Mouse (Mus musculus) forebrain, embryonic 14.5 days (tissue): ENCODE data around the gene Ccdc88c. TPM values are rescaled to one million over a fixed set of nuclear protein-coding genes. Genes with fewer than 3 reads are reported as not detected.

ENCODE experiments used
- ATAC-seq: fragments of 200-750 bp; cut with Nextera tagmentation; 2 replicates; pipeline ENCODE4 v1.8.0; 2017; ENCODE audit warnings: mild to moderate bottlenecking, moderate library complexity
- DNase-seq: peaks from one replicate; pipeline ENCODE4 v3.0.0-alpha.2; 2015; ENCODE audit warnings: low spot score
- H3K27ac ChIP-seq: fragments of 300-500 bp; sonication (generic); 2 replicates; pipeline ENCODE4 v1.5.1; 2014; ENCODE audit warnings: low read depth, mild to moderate bottlenecking, control low read depth, low read length, moderate library complexity
- H3K27me3 ChIP-seq: fragments of 300-500 bp; sonication (generic); replicated peaks from 2 replicates; pipeline ENCODE4 v1.6.1; 2014; ENCODE audit warnings: low read length, control low read depth, mixed read lengths; ENCODE audit not compliant: control insufficient read depth, insufficient read depth
- H3K36me3 ChIP-seq: fragments of 300-500 bp; sonication (generic); 2 replicates; pipeline ENCODE4 v1.6.1; 2014; ENCODE audit warnings: low read length, control low read depth; ENCODE audit not compliant: control insufficient read depth, insufficient read depth
- H3K4me1 ChIP-seq: fragments of 300-500 bp; sonication (generic); 2 replicates; pipeline ENCODE4 v1.6.1; 2014; ENCODE audit warnings: antibody characterized with exemption, low read length, control low read depth; ENCODE audit not compliant: control insufficient read depth, insufficient read depth
- H3K4me2 ChIP-seq: fragments of 300-500 bp; sonication (generic); 2 replicates; pipeline ENCODE4 v1.6.1; 2014; ENCODE audit warnings: mild to moderate bottlenecking, control low read depth, low read length
- H3K4me3 ChIP-seq: fragments of 300-500 bp; sonication (generic); 2 replicates; pipeline ENCODE4 v1.5.1; 2014; ENCODE audit warnings: low read depth, low read length, control low read depth
- H3K9ac ChIP-seq: fragments of 300-500 bp; sonication (generic); 2 replicates; pipeline ENCODE4 v1.6.1; 2014; ENCODE audit warnings: mild to moderate bottlenecking, low read length, control low read depth, moderate library complexity
- H3K9me3 ChIP-seq: fragments of 300-500 bp; sonication (generic); replicated peaks from 2 replicates; pipeline ENCODE4 v1.6.1; 2016; ENCODE audit warnings: low read length, control low read depth, mixed read lengths; ENCODE audit not compliant: control insufficient read depth
- WGBS: fragments of 180-500 bp; shearing (Covaris S2); extraction: QIAGEN DNeasy Blood & Tissue Kit; methylation state at CpG from one replicate; pipeline ENCODE4 v1.1.7; 2014; 5-methylcytosine and 5-hydroxymethylcytosine counted together
- polyA plus RNA-seq: library from polyadenylated mRNA; unstranded; fragments of >200 nt; fragmentation: Nextera tagmentation; extraction: Ambion mirVana; gene quantifications from 2 replicates; pipeline ENCODE4 v1.2.1, GENCODE M21; 2014

Gene Ccdc88c
- polyA plus RNA-seq, 1 experiment from 2014 or later, result 11.6 TPM

DNA sequence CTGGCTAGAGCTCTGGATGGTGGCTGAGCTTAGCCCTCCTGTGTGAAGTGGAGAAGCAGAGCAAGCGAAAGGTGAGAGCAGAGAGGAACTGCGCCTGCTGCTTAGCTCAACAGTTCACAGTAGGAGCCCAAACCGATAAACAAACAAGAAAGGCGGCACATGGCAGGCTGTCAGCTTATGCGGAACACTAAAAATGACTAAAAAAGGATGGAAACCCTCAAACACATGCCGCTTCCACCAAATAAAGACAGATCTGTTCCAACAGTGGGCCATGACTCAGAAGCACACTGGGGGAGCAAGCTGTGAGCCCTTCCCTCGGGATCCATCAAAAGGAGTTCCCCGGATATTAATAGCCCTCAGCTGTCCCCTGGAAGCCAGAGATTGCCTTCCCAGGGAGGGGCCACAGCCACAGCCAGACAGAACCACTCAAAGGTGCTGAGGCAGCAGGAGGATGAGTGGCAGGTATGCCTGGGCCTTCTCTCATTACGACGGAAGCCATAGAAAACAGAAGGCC lies 20.8 kb downstream of the Ccdc88c start:
- H3K36me3 ChIP-seq, result no peaks in the 10 kb centered on the region
- peaks cover 51% of the 10 kb centered on the region for H3K4me1 ChIP-seq
- no peak overlapping the region for H3K4me2 ChIP-seq
- peak overlapping the region; percentile 43; the same call in 1 of the 2 replicates for H3K9ac ChIP-seq
- no peak overlapping the region for H3K4me3 ChIP-seq
- ATAC-seq, result peak; percentile 36; the same call in 1 of the 2 replicates
- WGBS, result 22% methylated on average over 10 of the region's 10 CpGs
- no peaks in the 10 kb centered on the region for H3K9me3 ChIP-seq
- H3K27me3 ChIP-seq, result no peaks in the 10 kb centered on the region
- DNase-seq, result no peak
- peak overlapping the region; percentile 58; the same call in 1 of the 2 replicates for H3K27ac ChIP-seq

DNA sequence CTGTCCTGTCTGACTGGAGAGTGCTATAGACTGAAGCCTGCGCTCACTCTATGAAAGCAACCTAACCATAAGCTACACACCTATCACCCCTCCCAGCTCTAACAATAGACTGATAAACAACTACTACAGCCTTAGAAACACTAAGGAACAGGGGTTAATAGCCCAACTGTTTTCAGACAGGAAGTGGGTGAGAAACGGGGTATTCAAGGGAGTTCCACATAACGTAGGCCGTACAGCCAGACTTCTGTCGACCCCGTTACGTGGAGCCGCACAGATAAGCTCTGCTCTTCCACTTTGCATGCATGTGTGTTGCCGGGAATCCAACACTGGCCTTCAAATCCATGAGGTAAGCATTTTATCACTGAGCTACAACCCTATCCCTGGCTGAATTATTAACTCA lies 21.4 kb downstream of the Ccdc88c start:
- Histone ChIP-seq H3K27me3 (no peaks in the 10 kb centered on the region), H3K4me1 (peaks cover 45% of the 10 kb centered on the region), H3K27ac (0 out of 2 replicates have a peak overlapping the region, but pooled peaks have one; percentile 58), H3K9ac (no peak overlapping the region), H3K9me3 (no peaks in the 10 kb centered on the region), H3K4me2 (no peak overlapping the region), H3K36me3 (no peaks in the 10 kb centered on the region), H3K4me3 (no peak overlapping the region)
- ATAC-seq (no peak), DNase-seq (no peak)
- 88% methylated on average over 9 of the region's 9 CpGs for WGBS

GRCm38 (mm10) chr12:101005665-101006420 lies 23.0 kb downstream of the Ccdc88c start:
- Histone ChIP-seq H3K9me3 (no peaks in the 10 kb centered on the region), H3K4me3 (no peak overlapping the region), H3K36me3 (no peaks in the 10 kb centered on the region), H3K9ac (no peak overlapping the region), H3K4me2 (no peak overlapping the region), H3K27ac (peak overlapping the region; percentile 75), H3K4me1 (peaks cover 41% of the 10 kb centered on the region), H3K27me3 (no peaks in the 10 kb centered on the region)
- 79% methylated on average over 12 of the region's 12 CpGs for WGBS
- DNase-seq (no peak), ATAC-seq (no peak)

DNA sequence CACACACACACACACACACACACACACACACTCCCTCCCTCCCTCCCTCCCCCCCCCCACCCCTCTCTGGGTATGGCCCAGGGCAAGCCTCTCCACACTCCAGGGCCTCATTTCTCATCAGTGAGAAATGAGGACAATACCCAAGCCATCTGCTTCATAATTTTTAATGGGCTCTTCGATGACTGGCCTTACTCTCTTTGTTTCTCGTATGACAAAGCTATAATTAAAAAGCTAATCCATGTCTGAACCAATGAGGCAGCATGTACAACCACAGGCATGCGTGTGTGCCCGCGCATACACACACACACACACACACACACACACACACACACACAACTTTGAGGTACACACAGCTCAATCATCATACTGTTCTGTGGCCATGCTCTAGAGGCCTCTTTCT lies 23.9 kb downstream of the Ccdc88c start:
- no peaks in the 10 kb centered on the region for H3K27me3 ChIP-seq
- no peaks in the 10 kb centered on the region for H3K9me3 ChIP-seq
- H3K4me1 ChIP-seq, result peaks cover 41% of the 10 kb centered on the region
- H3K4me3 ChIP-seq, result no peak overlapping the region
- no peak overlapping the region for H3K9ac ChIP-seq
- 51% methylated on average over 5 of the region's 5 CpGs for WGBS
- H3K4me2 ChIP-seq, result no peak overlapping the region
- H3K27ac ChIP-seq, result peak overlapping the region; percentile 75
- DNase-seq (no peak), ATAC-seq (peak; percentile 68; the same call in 1 of the 2 replicates)
- H3K36me3 ChIP-seq, result no peaks in the 10 kb centered on the region

DNA sequence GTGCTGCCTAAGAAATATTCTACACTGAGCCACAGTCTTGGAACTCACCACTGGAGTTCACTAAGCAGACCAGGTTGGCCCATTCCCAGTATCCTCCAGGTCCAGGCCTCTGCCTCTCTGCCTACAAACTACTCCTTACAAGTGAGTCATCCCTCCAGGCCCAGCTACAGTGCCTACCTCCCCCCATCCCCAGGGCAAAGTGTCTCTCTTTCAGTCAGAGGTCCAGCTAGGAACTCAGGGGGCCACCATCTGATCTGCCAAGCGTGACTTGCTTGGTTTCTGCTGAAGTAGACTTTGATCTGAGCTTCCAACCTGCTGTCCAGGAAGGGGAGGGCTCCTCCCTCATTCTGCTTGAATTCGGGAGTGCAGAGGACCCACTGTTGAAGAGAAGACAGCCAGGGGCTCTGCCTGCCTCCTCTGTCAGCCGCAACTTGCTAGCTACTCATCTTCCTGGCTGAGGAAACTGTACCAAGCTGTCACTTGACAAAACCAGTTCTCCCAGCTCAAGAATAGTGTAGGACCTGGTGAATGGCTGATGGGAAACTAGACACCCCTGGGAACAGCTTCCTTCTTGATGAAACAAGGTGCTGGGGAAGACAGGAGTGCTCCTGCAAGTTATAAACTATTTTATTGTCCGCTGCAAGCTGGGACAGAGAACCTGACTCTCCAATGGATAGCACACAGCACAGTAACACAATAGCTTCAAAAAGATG lies 25.9 kb downstream of the Ccdc88c start:
- ATAC-seq (no peak), DNase-seq (no peak)
- Histone ChIP-seq H3K4me2 (no peak overlapping the region), H3K27me3 (no peaks in the 10 kb centered on the region), H3K4me3 (no peak overlapping the region), H3K36me3 (no peaks in the 10 kb centered on the region), H3K27ac (no peak overlapping the region), H3K9me3 (no peaks in the 10 kb centered on the region), H3K9ac (no peak overlapping the region), H3K4me1 (peaks cover 40% of the 10 kb centered on the region)
- 41% methylated on average over 4 of the region's 4 CpGs for WGBS

DNA sequence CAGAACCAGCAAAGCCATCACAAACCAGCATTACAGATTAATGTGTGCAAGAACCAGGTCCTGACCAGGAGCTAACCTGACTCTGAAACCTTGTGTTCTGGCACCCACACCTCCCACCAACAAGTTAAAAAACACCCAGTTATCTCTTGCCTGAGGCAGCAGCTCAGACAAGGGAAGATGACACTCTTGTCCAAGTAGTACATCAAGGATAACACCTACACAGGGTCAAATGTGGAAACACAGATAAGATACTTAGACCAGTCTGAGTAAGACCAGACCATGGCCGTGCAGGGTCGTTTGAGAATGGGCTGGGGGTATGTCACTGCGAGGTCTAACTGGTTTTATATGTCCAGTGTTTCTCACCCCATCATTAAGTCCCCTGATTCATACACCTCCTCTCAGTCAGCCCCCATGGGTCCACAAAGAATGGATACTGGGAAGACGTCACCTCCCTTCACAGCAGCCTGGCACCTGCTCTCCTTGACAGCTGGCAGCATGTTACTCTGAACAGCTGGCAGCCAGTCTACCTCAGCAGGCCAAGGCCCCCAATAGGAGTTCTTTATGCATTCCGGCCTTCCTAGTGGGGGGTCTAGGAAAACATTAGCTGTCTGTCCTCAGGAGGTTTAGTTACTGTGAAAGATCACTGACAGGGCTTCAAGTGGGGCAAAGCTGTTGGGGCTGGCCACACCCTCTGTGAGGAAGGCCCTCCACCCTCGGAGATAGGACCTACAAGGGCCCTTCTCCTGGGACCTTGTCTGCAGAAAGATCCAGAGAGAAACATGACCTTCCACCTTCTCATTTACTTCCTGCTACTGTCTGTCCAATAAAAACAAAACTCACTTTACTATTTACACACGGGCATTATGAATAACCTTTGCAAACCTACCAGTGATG lies 29.5 kb downstream of the Ccdc88c start:
- 48% methylated on average over 7 of the region's 7 CpGs for WGBS
- ATAC-seq (no peak), DNase-seq (no peak)
- H3K9me3 ChIP-seq, result no peaks in the 10 kb centered on the region
- H3K4me3 ChIP-seq, result no peak overlapping the region
- no peaks in the 10 kb centered on the region for H3K36me3 ChIP-seq
- H3K4me1 ChIP-seq, result peaks cover 22% of the 10 kb centered on the region
- no peaks in the 10 kb centered on the region for H3K27me3 ChIP-seq
- no peak overlapping the region for H3K9ac ChIP-seq
- H3K27ac ChIP-seq, result no peak overlapping the region
- H3K4me2 ChIP-seq, result no peak overlapping the region

- Histone ChIP-seq H3K4me1 (peaks cover 17% of the 10 kb centered on the region), H3K4me3 (no peak overlapping the region), H3K27ac (no peak overlapping the region), H3K9ac (no peak overlapping the region), H3K4me2 (no peak overlapping the region), H3K36me3 (no peaks in the 10 kb centered on the region), H3K9me3 (no peaks in the 10 kb centered on the region), H3K27me3 (no peaks in the 10 kb centered on the region)
- no peak for DNase-seq
- 52% methylated on average over 8 of the region's 8 CpGs for WGBS
- ATAC-seq, result no peak
These were observed 30.3 kb downstream of the Ccdc88c start for GRCm38 (mm10) chr12:100998564-100998962.

DNA sequence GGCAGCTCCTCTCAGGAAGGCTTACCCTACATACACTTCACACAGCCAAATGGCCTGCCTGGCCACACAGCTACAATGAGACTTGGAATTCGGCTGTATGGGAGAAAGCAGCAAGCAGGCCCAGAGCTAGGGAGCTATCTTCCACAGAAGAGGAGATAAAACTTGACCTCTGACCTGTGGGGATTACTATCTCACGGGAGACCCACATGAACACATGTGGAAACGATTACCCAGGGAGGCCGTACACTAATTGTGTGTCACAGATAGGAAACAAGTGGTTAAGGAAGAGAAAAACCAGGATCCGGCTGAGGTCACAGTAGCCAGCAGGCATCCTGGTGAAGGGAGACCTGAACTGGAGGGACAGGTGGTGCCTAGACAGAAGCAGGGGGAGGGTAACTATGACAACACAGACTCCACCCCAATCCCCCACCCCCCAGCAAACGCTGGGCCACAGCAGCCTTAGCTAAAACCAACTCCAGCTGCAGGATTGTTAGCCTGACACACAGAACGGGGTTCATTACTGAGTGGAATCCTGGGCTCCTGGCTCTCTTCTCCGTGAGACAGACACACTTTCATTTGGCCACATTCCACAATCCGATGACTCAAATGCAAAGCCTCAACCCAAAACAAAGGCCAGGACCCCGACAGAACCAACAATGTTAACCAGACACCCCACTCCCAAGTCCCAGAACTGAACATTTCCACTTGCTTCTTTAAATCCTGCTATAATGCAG lies 30.9 kb downstream of the Ccdc88c start:
- Histone ChIP-seq H3K27ac (0 out of 2 replicates have a peak overlapping the region, but pooled peaks have one; percentile 36), H3K36me3 (0 out of 2 replicates have a peak, but pooled peaks cover 4% of the 10 kb centered on the region), H3K9ac (no peak overlapping the region), H3K27me3 (no peaks in the 10 kb centered on the region), H3K4me2 (no peak overlapping the region), H3K4me3 (no peak overlapping the region), H3K4me1 (peaks cover 17% of the 10 kb centered on the region), H3K9me3 (no peaks in the 10 kb centered on the region)
- DNase-seq (no peak), ATAC-seq (no peak)
- WGBS, result 21% methylated on average over 10 of the region's 10 CpGs
